Mouse (Mus musculus) heart, postnatal 36 days (tissue): ENCODE measurements around the gene Dhx16. TPM values are rescaled to one million over a fixed set of nuclear protein-coding genes. Genes with fewer than 3 reads are reported as not detected.
"Not testable (repeated sequence)": the region's sequence is repeated elsewhere in the genome, so short reads cannot be mapped to it uniquely, and the experiment has no call there.

Source experiments
- DNase-seq, 2 experiments: peaks; one replicate each; pipeline ENCODE4 v3.0.0; 2021 to 2022
- intact Hi-C: fragments of 180-260 bp; cut with DNase I; formaldehyde crosslinking; loops from one replicate; pipeline ENCODE4 v1.15.1; 2025
- total RNA-seq, 2 experiments: library from RNA; stranded (reverse); gene quantifications; 2 replicates each; pipeline ENCODE4 v1.2.3; 2021

Dhx16 gene
- 10 to 100 TPM; 19.2 to 22.2 TPM for total RNA-seq

GRCm38 (mm10) chr17:35879245-35880057 lies at the start of gene Dhx16:
Gene Dhx16 (plus strand): TSS chr17:35879819.
- intact Hi-C loops, result loop anchor here (2.0 kb wide), 1 partner anchor 29 kb away; no protein-coding TSS in a partner anchor
- peak; percentile 94 to 96 for DNase-seq

GRCm38 (mm10) chr17:35832400-35833238 lies 47.0 kb upstream of the Dhx16 start:
- intact Hi-C loops, result no loop called here
- no peak for DNase-seq

DNA sequence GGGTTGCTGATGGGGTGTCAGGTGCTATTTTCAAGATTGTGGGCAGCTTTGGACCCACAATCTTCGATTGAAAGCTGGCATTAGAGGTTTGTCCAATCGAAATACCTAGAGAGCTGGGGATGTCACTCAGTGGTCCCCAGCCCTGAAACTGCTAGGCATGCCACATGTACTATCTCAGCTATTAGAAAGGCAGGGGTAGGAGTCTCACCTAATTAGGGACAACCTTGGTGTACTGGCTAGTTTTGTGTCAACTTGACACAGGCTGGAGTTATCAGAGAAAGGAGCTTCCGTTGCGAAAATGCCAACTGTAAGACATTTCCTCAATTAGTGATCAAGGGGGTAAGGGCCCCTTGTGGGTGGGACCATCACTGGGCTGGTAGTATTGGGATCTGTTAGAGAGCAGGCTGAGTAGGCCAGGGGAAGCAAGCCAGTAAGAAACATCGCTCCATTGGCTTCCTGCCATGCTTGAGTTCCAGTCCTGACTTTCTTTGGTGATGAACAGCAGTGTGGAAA lies 46.3 kb upstream of the Dhx16 start:
- DNase-seq, result no peak
- intact Hi-C loops, result no loop called here

GRCm38 (mm10) chr17:35833894-35834293 lies 45.7 kb upstream of the Dhx16 start:
- intact Hi-C loops, result no loop called here
- no peak for DNase-seq

DNA sequence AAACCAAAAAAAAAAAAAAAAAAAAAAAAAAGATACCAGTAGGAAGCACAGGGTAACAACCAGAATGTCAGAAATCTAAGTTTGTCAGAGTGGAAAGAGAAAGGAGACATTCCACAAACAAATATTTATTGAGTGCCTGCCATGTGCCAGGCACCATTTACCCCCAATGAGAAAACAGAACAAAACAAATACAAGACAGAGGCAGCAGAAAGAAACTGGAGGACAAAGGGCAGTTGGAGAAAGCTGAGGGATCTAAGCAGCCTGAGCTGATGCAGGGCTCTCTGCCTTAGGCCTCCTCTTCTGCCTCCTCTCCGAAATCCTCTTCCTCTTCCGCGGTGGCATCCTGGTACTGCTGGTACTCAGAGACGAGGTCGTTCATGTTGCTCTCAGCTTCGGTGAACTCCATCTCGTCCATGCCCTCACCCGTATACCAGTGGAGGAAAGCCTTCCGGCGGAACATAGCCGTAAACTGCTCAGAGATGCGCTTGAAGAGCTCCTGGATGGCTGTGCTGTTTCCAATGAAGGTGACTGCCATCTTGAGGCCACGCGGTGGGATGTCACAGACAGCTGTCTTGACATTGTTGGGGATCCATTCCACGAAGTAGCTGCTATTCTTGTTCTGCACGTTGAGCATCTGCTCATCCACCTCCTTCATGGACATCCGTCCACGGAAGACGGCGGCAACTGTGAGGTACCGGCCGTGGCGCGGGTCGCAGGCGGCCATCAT lies 44.8 kb upstream of the Dhx16 start:
- no peak for DNase-seq
- intact Hi-C loops, result no loop called here

DNA sequence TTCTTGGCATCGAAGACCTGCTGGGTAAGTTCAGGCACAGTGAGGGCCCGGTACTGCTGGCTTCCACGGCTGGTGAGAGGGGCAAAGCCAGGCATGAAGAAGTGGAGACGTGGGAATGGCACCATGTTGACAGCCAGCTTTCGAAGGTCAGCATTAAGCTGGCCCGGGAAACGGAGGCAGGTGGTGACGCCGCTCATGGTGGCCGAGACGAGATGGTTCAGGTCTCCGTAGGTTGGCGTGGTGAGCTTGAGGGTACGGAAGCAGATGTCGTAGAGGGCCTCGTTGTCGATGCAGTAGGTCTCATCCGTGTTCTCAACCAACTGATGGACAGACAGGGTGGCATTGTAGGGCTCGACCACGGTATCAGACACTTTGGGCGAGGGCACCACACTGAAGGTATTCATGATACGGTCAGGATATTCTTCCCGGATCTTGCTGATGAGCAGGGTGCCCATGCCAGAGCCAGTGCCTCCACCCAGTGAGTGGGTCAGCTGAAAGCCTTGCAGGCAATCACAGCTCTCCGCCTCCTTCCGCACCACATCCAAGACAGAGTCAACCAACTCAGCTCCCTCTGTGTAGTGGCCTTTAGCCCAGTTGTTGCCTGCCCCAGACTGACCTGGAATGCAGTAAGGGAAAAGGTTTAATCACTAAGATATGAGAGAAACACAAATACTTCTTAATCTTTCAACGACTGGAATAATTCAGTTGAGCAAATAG lies 44.0 kb upstream of the Dhx16 start:
- intact Hi-C loops, result loop anchor here (1.0 to 2.0 kb wide), 2 partner anchors 38 to 81 kb away; partner anchors contain the start of genes Mrps18b and Ppp1r10
- DNase-seq, result no peak

DNA sequence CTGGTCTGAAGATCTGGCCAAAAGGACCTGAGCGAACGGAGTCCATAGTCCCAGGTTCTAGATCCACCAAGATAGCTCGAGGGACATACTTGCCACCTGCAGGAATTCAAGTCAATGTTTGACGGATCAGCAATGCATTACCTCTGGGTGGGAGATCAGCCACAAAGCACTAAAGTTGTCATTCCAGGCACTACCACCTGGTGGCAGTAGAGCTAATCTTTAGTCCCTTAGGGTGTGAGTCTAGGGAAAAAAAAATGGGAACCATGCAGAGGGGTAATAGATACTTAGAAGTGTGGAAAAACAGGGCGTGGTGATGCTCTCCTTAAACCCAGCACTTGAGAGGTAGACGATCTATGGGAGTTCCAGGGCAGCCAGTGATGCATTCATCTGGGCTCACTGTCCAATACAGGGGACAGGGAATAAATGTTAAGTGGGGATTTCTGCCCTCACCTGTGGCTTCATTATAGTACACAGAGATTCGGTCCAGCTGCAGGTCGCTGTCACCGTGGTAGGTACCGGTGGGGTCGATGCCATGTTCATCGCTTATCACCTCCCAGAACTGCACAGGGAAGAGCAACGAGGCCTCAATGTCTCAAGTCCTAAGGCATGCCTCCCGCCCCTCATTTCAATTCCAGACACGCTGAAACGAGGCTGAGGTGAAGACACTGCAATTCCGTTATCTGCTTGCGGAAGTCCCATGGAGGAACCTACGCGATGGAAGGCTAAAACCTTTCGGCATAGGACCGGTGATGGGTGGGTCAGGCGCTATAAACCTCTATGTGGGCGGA lies 43.2 kb upstream of the Dhx16 start:
- DNase-seq, result peak; percentile 86
- intact Hi-C loops, result loop anchor here (1.0 to 2.0 kb wide), 2 partner anchors 37 to 80 kb away; partner anchors contain the start of genes Mrps18b and Ppp1r10

DNA sequence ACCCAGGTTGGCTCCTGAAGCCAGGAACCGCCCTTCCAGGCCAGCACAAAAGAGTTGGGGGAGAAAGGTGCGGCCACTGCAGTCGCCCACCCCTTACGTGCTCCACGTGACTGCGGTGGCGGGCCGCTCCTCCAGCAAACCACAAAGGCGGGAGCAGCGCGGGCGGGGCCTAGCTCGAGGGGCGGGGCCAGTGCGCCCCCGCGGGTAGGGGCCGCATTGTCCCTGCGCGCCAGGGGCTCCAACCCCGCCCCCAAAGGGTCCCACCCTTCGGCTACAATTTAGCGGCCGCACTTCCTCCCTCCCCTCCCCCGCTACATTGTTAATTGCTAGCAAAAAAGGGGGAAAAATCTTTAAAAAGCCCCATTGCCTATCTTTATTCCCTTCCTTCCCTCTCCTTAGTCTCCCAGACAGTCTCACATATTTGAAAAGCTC lies 42.6 kb upstream of the Dhx16 start:
- intact Hi-C loops, result loop anchor here (1.0 to 2.0 kb wide), 2 partner anchors 36 to 80 kb away; partner anchors contain the start of genes Mrps18b and Ppp1r10
- DNase-seq, result peak; percentile 87 to 89

DNA sequence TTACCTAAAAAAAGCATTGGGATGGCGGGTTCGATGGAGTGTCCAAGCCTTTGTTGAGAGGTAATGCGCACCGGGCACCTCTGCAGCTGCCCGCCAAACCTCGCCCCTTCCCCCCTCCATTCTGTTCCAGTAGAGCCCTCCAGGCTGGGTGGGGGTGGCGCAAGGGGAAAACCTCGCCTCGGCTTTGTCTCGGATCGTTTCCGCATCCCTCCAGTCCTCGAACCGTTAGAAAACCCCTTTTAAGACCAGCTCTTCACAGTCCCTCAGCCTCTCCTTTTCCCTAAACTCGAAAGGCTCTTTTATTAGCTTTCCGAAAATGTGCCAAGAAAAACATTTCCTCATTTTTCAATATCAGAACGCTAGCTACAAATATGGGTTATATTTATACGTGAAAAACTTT lies 42.1 kb upstream of the Dhx16 start:
- peak; percentile 50 to 61 for DNase-seq

GRCm38 (mm10) chr17:35838122-35838544 lies 41.5 kb upstream of the Dhx16 start, which contains the start of gene Tubb5:
Gene Tubb5 (minus strand): TSS chr17:35838306.
- intact Hi-C loops, result no loop called here
- DNase-seq, result peak; percentile 93 to 94

More for the DNA sequence above, 42.1 kb upstream of the Dhx16 start:
- intact Hi-C loops, result loop anchor here (2.0 kb wide), 1 partner anchor 79 kb away; the partner anchor contains the start of genes Mrps18b and Ppp1r10

GRCm38 (mm10) chr17:35838570-35838969 lies 41.0 kb upstream of the Dhx16 start:
- intact Hi-C loops, result no loop called here
- DNase-seq, result peak in 1 of 2 experiments; percentile 17

DNA sequence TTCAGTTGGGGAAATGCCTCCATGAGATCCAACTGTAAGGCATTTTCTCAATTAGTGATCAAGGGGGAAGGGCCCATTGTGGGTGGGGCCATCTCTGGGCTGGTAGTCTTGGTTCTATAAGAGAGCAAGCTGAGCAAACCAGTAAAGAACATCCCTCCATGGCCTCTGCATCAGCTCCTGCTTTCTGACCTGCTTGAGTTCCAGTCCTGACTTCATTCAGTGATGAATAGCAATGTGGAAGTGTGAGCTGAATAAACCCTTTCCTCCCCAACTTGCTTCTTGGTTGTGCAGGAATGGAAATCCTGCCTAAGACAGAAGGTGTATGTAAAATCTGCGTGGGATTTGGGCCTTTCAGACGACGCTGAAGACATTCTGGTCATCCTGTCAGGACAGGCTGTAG lies 40.6 kb upstream of the Dhx16 start:
- intact Hi-C loops, DNase-seq: not testable (repeated sequence)

DNA sequence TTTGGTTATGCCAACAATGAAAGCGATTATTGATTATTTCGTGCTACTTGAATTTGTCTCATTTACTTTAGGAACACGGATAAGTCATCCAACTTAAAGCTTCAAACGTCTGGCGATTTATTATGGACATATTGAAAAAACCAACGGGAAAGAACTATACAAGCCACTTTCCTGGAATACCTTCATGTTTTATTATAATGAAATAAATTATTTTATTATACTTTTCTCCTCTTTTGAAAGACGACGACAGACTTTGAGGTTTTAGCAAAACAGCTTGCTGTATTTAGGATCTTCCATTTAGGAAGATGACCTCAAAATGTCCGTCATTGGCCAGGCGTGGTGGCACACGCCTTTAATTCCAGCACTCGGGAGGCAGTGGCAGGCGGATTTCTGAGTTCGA lies 39.1 kb upstream of the Dhx16 start:
- intact Hi-C loops, result loop anchor here (5.0 kb wide), 1 partner anchor 127 kb away; the partner anchor contains the start of gene Abcf1
- no peak for DNase-seq

DNA sequence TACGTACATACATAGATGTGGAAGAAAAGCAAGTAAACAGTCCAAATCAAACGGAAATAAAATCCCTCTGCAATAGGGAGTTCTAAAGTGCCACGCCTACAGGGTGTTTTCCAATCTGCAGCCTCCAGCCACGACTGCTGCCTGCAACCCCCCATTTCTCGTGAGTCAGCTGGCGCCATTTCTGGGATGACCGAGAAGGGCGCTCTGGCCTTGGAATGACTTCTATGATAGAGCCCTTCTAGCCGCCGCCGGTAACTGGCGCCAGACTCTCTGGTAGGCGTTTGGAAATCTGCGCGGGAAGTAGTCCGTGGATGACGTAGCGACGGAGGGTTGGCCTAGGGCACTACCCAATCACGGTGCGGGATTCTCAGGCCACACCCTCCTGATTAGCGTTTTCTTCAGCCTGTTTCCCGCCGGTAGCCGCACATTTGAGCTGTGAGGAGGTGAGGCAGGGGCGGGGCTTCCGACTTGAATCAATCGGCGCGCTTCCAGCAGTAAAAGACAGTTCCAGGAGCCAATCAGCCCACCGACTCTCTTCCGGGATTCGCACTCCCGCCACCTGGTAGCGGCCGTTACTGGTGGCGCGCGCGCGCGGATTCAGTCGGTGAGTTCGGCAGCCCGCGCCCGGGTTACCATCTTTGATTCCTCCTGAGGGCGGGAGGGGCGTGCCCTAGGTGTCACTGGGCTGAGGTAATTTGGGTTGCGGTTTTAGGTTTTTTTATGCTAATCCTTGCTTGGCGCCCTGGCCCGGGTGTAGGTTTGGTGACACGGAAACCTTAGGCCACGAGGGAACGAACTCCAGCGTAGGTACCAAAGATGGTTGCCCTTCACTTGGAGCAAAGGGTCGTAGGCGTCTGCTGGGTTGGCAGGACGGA lies 38.3 kb upstream of the Dhx16 start, which contains the start of gene Mdc1:
Mdc1 (plus strand) TSS at position 440 of the 875 bp plus-strand sequence.
- intact Hi-C loops, result loop anchor here (5.0 kb wide), 1 partner anchor 126 kb away; the partner anchor contains the start of gene Abcf1
- peak; percentile 97 for DNase-seq

GRCm38 (mm10) chr17:35842006-35842405 lies 37.6 kb upstream of the Dhx16 start:
- intact Hi-C loops, result loop anchor here (2.0 to 5.0 kb wide), 2 partner anchors 19 to 125 kb away; partner anchors contain the start of genes Abcf1 and Nrm
- DNase-seq, result no peak

DNA sequence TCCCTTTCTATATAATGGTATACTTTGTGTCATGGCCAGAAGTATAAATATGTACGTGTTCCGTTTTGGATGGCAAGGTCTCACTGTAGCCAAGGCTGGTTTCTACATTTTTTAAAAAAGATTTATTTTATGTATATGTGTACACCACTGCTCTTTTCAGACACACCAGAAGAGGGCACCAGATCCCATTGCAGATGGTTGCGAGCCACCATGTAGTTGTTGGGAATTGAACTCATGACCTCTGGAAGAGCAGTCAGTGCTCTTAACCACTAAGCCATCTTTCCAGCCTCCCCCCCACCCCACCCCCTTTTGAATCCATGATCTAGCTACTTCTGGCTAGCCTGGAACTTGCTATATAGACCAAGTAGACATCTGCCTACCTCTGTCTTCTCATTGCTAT lies 36.1 kb upstream of the Dhx16 start:
- intact Hi-C loops, result loop anchor here (2.0 to 5.0 kb wide), 2 partner anchors 17 to 124 kb away; partner anchors contain the start of genes Abcf1 and Nrm
- DNase-seq, result no peak

GRCm38 (mm10) chr17:35848112-35848511 lies 31.5 kb upstream of the Dhx16 start:
- intact Hi-C loops, result no loop called here
- no peak for DNase-seq
